Mouse (Mus musculus): ENCODE measurements at regions not wholly inside any gene's neighbourhood (a gene's known extent, or its start where the extent isn't known, plus 50 kb on each side); places are given as distances from the start of the nearest gene placed in this dataset.

DNA sequence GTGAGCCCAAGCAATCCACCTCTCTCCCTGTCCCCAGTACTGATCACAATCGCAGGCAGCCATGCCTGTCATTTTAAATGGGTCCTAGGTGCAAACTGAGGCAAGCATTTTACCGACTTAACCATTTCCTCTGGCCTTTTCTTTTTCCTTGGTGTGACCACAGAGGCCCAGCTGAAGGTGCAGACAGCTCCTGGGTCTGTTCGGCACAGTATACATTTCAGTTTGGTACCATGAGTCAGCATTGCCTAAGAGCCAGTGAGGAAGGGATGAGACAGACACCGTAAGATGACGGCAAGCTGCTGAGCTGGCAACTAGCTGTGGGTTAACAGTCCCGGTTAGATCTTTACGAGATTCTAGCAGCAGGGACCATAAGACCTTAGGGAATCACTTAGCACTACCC lies 61.6 kb upstream of the Eed start:
- Histone ChIP-seq H3K9ac (replicated peaks; ENCODE audit: low read length) (no peak overlapping the region), H3K4me1 (ENCODE audit: insufficient read depth, low read length) (peaks cover 7% of the 10 kb centered on the region; the same call in 1 of the 2 replicates), H3K27ac (ENCODE audit: low read length) (peak overlapping the region; percentile 31; the same call in 1 of the 2 replicates), H3K27me3 (ENCODE audit: insufficient read depth, low read length) (no peaks in the 10 kb centered on the region), H3K4me2 (replicated peaks; ENCODE audit: low read depth, low read length) (no peak overlapping the region), H3K9me3 (ENCODE audit: low read length) (no peaks in the 10 kb centered on the region), H3K36me3 (ENCODE audit: insufficient read depth, low read length) (no peaks in the 10 kb centered on the region), H3K4me3 (ENCODE audit: low read length) (no peak overlapping the region)
- 77% methylated on average over 7 of the region's 7 CpGs for WGBS
- no peak; the same call in 1 of the 2 replicates for ATAC-seq (ENCODE audit: low FRiP score, low TSS enrichment)

GRCm38 (mm10) chr7:90043526-90043925 lies 62.7 kb upstream of the Eed start:
- Histone ChIP-seq H3K9ac (replicated peaks; ENCODE audit: low read length) (no peak overlapping the region), H3K27ac (ENCODE audit: low read length) (0 out of 2 replicates have a peak overlapping the region, but pooled peaks have one; percentile 15), H3K4me2 (replicated peaks; ENCODE audit: low read depth, low read length) (no peak overlapping the region), H3K4me3 (ENCODE audit: low read length) (no peak overlapping the region), H3K27me3 (ENCODE audit: insufficient read depth, low read length) (no peaks in the 10 kb centered on the region), H3K36me3 (ENCODE audit: insufficient read depth, low read length) (no peaks in the 10 kb centered on the region), H3K4me1 (ENCODE audit: insufficient read depth, low read length) (peaks cover 11% of the 10 kb centered on the region; the same call in 1 of the 2 replicates), H3K9me3 (ENCODE audit: low read length) (no peaks in the 10 kb centered on the region)
- no peak for ATAC-seq (ENCODE audit: low FRiP score, low TSS enrichment)
- WGBS: 77% methylated on average over 8 of the region's 8 CpGs

- no peak overlapping the region for H3K4me3 ChIP-seq (ENCODE audit: low read length)
- peaks cover 14% of the 10 kb centered on the region; the same call in 1 of the 2 replicates for H3K4me1 ChIP-seq (ENCODE audit: insufficient read depth, low read length)
- H3K27ac ChIP-seq (ENCODE audit: low read length): no peak overlapping the region
- 71% methylated on average over 4 of the region's 4 CpGs for WGBS
- no peak overlapping the region for H3K9ac ChIP-seq (replicated peaks; ENCODE audit: low read length)
- no peaks in the 10 kb centered on the region for H3K36me3 ChIP-seq (ENCODE audit: insufficient read depth, low read length)
- no peak for ATAC-seq (ENCODE audit: low FRiP score, low TSS enrichment)
- no peaks in the 10 kb centered on the region for H3K27me3 ChIP-seq (ENCODE audit: insufficient read depth, low read length)
- H3K9me3 ChIP-seq (ENCODE audit: low read length): no peaks in the 10 kb centered on the region
- H3K4me2 ChIP-seq (replicated peaks; ENCODE audit: low read depth, low read length): no peak overlapping the region
These were observed 63.4 kb upstream of the Eed start for GRCm38 (mm10) chr7:90044100-90044698.

GRCm38 (mm10) chr7:90045208-90045800 lies 64.5 kb upstream of the Eed start:
- peaks cover 18% of the 10 kb centered on the region; the same call in 1 of the 2 replicates for H3K4me1 ChIP-seq (ENCODE audit: insufficient read depth, low read length)
- H3K27me3 ChIP-seq (ENCODE audit: insufficient read depth, low read length): no peaks in the 10 kb centered on the region
- no peak overlapping the region for H3K9ac ChIP-seq (replicated peaks; ENCODE audit: low read length)
- no peak overlapping the region for H3K4me2 ChIP-seq (replicated peaks; ENCODE audit: low read depth, low read length)
- no peaks in the 10 kb centered on the region for H3K36me3 ChIP-seq (ENCODE audit: insufficient read depth, low read length)
- H3K27ac ChIP-seq (ENCODE audit: low read length): no peak overlapping the region
- no peak overlapping the region for H3K4me3 ChIP-seq (ENCODE audit: low read length)
- WGBS: 72% methylated on average over 4 of the region's 4 CpGs
- no peaks in the 10 kb centered on the region for H3K9me3 ChIP-seq (ENCODE audit: low read length)
- ATAC-seq (ENCODE audit: low FRiP score, low TSS enrichment): no peak

DNA sequence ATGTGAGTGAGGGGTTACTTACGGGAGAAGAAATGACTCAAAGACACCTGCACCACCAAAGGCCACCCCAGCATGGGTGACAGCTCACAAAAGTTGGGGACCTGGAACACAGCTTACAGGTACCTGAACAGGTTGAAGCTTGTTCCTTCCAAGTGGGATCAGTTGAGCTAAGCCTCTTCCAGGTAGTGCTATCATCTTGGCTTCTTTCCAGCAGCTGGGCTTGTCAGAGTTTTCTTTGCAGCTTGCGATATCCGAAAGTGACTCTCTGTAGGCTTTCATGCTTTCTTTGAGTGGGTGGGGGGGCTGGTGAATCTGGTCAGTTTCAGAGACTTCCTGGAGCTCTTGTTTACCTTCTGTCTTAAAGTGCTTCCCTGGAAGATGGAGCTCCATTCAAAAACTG lies 65.4 kb upstream of the Eed start:
- H3K4me1 ChIP-seq (ENCODE audit: insufficient read depth, low read length): peaks cover 18% of the 10 kb centered on the region; the same call in 1 of the 2 replicates
- 90% methylated on average over 3 of the region's 3 CpGs for WGBS
- H3K27ac ChIP-seq (ENCODE audit: low read length): no peak overlapping the region
- no peak overlapping the region for H3K4me3 ChIP-seq (ENCODE audit: low read length)
- H3K27me3 ChIP-seq (ENCODE audit: insufficient read depth, low read length): no peaks in the 10 kb centered on the region
- H3K9me3 ChIP-seq (ENCODE audit: low read length): no peaks in the 10 kb centered on the region
- no peak for ATAC-seq (ENCODE audit: low FRiP score, low TSS enrichment)
- no peak overlapping the region for H3K4me2 ChIP-seq (replicated peaks; ENCODE audit: low read depth, low read length)
- H3K36me3 ChIP-seq (ENCODE audit: insufficient read depth, low read length): no peaks in the 10 kb centered on the region
- H3K9ac ChIP-seq (replicated peaks; ENCODE audit: low read length): no peak overlapping the region

GRCm38 (mm10) chr7:90046862-90047261 lies 66.1 kb upstream of the Eed start:
- WGBS: 90% methylated on average over 4 of the region's 4 CpGs
- ATAC-seq (ENCODE audit: low FRiP score, low TSS enrichment): no peak
- peaks cover 15% of the 10 kb centered on the region; the same call in 1 of the 2 replicates for H3K4me1 ChIP-seq (ENCODE audit: insufficient read depth, low read length)
- no peak overlapping the region for H3K4me3 ChIP-seq (ENCODE audit: low read length)
- H3K4me2 ChIP-seq (replicated peaks; ENCODE audit: low read depth, low read length): no peak overlapping the region
- H3K27me3 ChIP-seq (ENCODE audit: insufficient read depth, low read length): no peaks in the 10 kb centered on the region
- H3K9ac ChIP-seq (replicated peaks; ENCODE audit: low read length): no peak overlapping the region
- no peaks in the 10 kb centered on the region for H3K9me3 ChIP-seq (ENCODE audit: low read length)
- no peak overlapping the region for H3K27ac ChIP-seq (ENCODE audit: low read length)
- H3K36me3 ChIP-seq (ENCODE audit: insufficient read depth, low read length): no peaks in the 10 kb centered on the region

GRCm38 (mm10) chr7:90048401-90049307 lies 67.9 kb upstream of the Eed start:
- no peaks in the 10 kb centered on the region for H3K27me3 ChIP-seq (ENCODE audit: insufficient read depth, low read length)
- H3K9me3 ChIP-seq (ENCODE audit: low read length): no peaks in the 10 kb centered on the region
- H3K9ac ChIP-seq (replicated peaks; ENCODE audit: low read length): no peak overlapping the region
- H3K4me3 ChIP-seq (ENCODE audit: low read length): no peak overlapping the region
- ATAC-seq (ENCODE audit: low FRiP score, low TSS enrichment): no peak
- H3K36me3 ChIP-seq (ENCODE audit: insufficient read depth, low read length): no peaks in the 10 kb centered on the region
- H3K27ac ChIP-seq (ENCODE audit: low read length): no peak overlapping the region
- peaks cover 12% of the 10 kb centered on the region; the same call in 1 of the 2 replicates for H3K4me1 ChIP-seq (ENCODE audit: insufficient read depth, low read length)
- H3K4me2 ChIP-seq (replicated peaks; ENCODE audit: low read depth, low read length): no peak overlapping the region
- WGBS: 57% methylated on average over 10 of the region's 10 CpGs

DNA sequence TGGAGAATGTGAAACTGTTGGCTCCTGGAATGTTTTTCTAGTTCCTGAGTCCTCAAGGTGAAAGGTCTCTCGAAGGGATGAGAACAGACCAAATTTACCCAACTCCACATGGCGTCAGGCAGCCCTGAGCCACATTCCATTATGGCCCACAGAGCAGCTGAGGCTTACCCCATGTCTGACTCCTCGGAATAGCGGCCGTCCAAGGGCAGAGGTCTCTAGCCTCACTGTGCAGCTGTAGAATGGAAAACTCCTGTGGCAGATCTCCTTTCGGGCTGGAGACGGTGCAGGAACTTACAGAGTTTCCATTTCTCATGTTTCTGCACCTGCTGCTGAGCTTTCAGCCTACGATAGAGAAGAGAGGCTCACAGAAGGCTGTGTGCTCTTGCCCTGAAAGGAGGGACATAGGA lies 69.1 kb upstream of the Eed start:
- no peak overlapping the region for H3K4me3 ChIP-seq (ENCODE audit: low read length)
- H3K9me3 ChIP-seq (ENCODE audit: low read length): no peaks in the 10 kb centered on the region
- WGBS: 27% methylated on average over 8 of the region's 8 CpGs
- H3K36me3 ChIP-seq (ENCODE audit: insufficient read depth, low read length): no peaks in the 10 kb centered on the region
- peak overlapping the region; percentile 3; the same call in 1 of the 2 replicates for H3K27ac ChIP-seq (ENCODE audit: low read length)
- H3K27me3 ChIP-seq (ENCODE audit: insufficient read depth, low read length): no peaks in the 10 kb centered on the region
- peaks cover 15% of the 10 kb centered on the region for H3K4me1 ChIP-seq (ENCODE audit: insufficient read depth, low read length)
- H3K9ac ChIP-seq (replicated peaks; ENCODE audit: low read length): no peak overlapping the region
- no peak overlapping the region for H3K4me2 ChIP-seq (replicated peaks; ENCODE audit: low read depth, low read length)
- ATAC-seq (ENCODE audit: low FRiP score, low TSS enrichment): peak; percentile 84

DNA sequence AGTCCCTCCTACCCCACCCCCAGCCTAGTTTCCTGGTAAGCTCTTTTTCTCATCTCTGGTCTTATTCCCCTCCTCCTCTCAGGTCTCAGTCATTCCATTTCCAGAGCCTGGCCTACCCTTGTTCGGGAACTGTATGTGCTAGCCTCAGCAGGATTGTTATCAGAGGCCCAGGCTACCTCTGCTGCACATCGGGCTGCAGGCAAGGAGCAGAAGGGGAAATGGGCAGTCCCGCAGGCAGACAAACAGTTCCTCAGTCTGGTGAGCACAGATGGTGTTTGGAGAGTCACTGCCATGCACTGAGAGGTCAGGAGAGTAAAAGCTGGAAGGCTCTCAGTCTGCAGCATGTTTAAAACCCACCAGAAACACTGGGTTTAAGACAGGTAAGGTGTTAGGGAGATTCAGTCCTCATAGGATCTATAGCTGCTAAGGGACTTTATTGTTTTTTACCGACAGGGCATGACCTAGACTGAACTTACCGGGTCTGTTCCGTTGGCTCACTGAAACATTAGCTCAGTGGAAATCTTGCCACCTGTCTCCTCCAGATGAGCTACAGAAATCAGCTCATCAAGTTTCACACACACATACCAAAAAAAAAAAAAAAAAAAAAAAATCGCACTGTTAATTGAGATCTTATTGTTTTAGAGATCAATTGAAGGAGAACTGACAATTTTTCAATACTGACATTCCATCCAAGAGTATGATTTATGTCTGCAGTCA lies 74.2 kb upstream of the Eed start:
- no peaks in the 10 kb centered on the region for H3K9me3 ChIP-seq (ENCODE audit: low read length)
- peak; percentile 46 for ATAC-seq (ENCODE audit: low FRiP score, low TSS enrichment)
- 15% methylated on average over 7 of the region's 7 CpGs for WGBS
- no peaks in the 10 kb centered on the region for H3K27me3 ChIP-seq (ENCODE audit: insufficient read depth, low read length)
- no peak overlapping the region for H3K27ac ChIP-seq (ENCODE audit: low read length)
- H3K4me1 ChIP-seq (ENCODE audit: insufficient read depth, low read length): peaks cover 24% of the 10 kb centered on the region
- H3K4me3 ChIP-seq (ENCODE audit: low read length): no peak overlapping the region
- H3K4me2 ChIP-seq (replicated peaks; ENCODE audit: low read depth, low read length): no peak overlapping the region
- H3K36me3 ChIP-seq (ENCODE audit: insufficient read depth, low read length): no peaks in the 10 kb centered on the region
- no peak overlapping the region for H3K9ac ChIP-seq (replicated peaks; ENCODE audit: low read length)
